Mouse (Mus musculus): ENCODE results near the gene Gm10309.

DNA sequence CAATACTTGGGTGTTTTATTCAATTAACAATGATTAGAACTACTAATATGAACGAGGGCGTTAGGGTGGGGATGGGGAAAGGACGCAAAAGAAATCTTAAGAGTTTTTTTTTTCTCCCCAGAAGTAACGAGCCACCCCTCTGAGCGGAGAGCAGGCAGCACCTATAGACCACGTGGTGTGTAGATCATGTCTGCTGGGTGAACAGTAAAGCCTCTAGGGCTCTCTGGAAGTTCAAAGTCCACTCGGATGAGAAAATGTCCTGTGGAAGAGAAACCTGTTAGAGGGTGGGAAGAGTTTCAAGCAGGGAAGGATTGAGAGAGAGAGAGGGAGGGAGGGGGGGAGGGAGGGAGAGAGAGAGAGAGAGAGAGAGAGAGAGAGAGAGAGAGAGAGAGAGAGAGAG is 38.6 kb downstream of the Gm10309 start:
- no peak for TF ChIP-seq CTCF (IDR thresholded peaks at IDR 0.05; ENCODE audit: extremely low read depth, insufficient read length, insufficient replicate concordance, low read depth, low read length)
- TF ChIP-seq POLR2A (IDR thresholded peaks at IDR 0.05; ENCODE audit: low read depth, low read length): no peak

Measured in small intestine, adult 2 months (tissue).